Mouse (Mus musculus): Measurements from ENCODE around the gene Zmiz1. TPM values are rescaled to one million over a fixed set of nuclear protein-coding genes. Genes with fewer than 3 reads are reported as not detected.

Gene Zmiz1
- polyA plus RNA-seq, 1 experiment = 22.5 TPM

DNA sequence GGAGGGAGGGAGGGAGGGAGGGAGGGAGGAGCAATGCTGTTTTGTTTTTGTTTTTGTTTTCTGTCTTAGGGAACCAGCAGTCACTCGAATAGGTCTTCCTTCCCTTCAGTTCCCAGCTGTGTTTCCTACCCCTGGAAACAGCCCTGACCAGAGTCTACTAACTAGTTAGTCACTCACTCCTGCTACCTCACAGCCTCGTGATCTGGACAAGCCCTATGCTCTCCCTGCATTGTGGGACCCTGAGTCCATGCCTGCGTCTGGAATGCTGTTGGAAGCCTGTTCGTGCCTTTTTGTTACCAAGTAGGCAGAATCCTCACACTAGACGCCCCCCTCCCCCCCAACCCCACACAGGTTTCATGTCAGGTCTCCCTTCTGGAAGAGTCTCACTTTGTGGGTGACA, 15.0 kb downstream of the Zmiz1 start:
- no peaks in the 10 kb centered on the region for H3K9me3 ChIP-seq (replicated peaks; ENCODE audit: control insufficient read depth, insufficient read depth, low read length, poor library complexity, severe bottlenecking)
- TF ChIP-seq POLR2A (IDR thresholded peaks at IDR 0.05; ENCODE audit: insufficient read depth, low read length) (no peak), CTCF (IDR thresholded peaks at IDR 0.05; ENCODE audit: low read depth, low read length) (no peak), EP300 (IDR thresholded peaks at IDR 0.05; ENCODE audit: insufficient read depth, low read depth, low read length) (no peak)
- no peaks in the 10 kb centered on the region for H3K36me3 ChIP-seq (ENCODE audit: control insufficient read depth, insufficient read depth, low read length, poor library complexity, severe bottlenecking)
- H3K27me3 ChIP-seq (ENCODE audit: control insufficient read depth, insufficient read depth, low read length, poor library complexity, severe bottlenecking) = no peaks in the 10 kb centered on the region
- no peak overlapping the region for H3K27ac ChIP-seq (ENCODE audit: insufficient read depth, low read length)
- peaks cover 6% of the 10 kb centered on the region for H3K4me1 ChIP-seq (ENCODE audit: control insufficient read depth, insufficient read depth, low read length)
- no peak overlapping the region for H3K9ac ChIP-seq (ENCODE audit: low read depth, poor library complexity, severe bottlenecking)
- no peak overlapping the region for H3K4me3 ChIP-seq (ENCODE audit: low read depth, low read length)

DNA sequence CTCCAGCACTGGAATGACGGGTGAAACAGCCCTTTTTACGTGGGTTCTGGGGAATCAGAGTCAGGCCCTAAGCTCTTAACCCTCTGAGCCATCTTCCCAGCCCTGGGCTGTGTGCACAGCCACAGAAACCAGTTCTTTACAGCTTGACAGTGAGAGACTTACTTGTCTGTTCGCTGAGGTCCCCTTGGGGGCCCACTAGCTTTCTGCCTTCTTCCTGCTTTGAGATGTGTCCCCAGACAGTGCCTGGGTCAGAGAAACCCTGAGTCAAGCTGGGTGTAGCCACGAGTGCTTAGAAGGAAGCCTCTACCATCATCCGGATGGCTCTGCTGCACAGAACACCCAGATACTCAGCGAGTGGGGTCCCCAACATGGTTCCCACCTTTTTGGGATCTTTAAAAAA, 15.7 kb downstream of the Zmiz1 start:
- Histone ChIP-seq H3K4me1 (ENCODE audit: control insufficient read depth, insufficient read depth, low read length) (peaks cover 6% of the 10 kb centered on the region), H3K27ac (ENCODE audit: insufficient read depth, low read length) (no peak overlapping the region)
- TF ChIP-seq POLR2A (IDR thresholded peaks at IDR 0.05; ENCODE audit: insufficient read depth, low read length) (no peak), CTCF (IDR thresholded peaks at IDR 0.05; ENCODE audit: low read depth, low read length) (no peak), EP300 (IDR thresholded peaks at IDR 0.05; ENCODE audit: insufficient read depth, low read depth, low read length) (no peak)

DNA sequence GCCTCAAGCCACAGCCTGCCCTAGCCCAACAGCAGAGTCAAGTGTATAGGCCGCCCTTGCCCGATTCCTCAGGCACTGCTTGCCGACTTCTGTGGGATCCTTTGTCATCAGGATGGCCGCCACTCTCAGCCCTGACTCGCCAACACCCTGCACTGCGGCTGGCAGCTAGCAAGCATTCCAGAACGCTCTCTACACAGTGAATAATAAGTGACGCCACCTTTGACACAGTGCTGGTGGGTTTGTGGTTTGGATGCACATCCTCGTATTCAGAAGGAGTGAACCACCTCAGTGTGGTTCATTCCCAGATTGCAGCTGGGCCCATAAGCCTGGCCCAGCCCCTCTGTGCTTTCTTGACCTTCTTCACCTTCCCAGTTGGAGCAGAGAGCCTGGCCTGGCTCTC, 17.1 kb downstream of the Zmiz1 start:
- Histone ChIP-seq H3K27me3 (ENCODE audit: control insufficient read depth, insufficient read depth, low read length, poor library complexity, severe bottlenecking) (no peaks in the 10 kb centered on the region), H3K9me3 (replicated peaks; ENCODE audit: control insufficient read depth, insufficient read depth, low read length, poor library complexity, severe bottlenecking) (no peaks in the 10 kb centered on the region), H3K9ac (ENCODE audit: low read depth, poor library complexity, severe bottlenecking) (no peak overlapping the region), H3K36me3 (ENCODE audit: control insufficient read depth, insufficient read depth, low read length, poor library complexity, severe bottlenecking) (no peaks in the 10 kb centered on the region), H3K27ac (ENCODE audit: insufficient read depth, low read length) (no peak overlapping the region), H3K4me1 (ENCODE audit: control insufficient read depth, insufficient read depth, low read length) (peaks cover 6% of the 10 kb centered on the region), H3K4me3 (ENCODE audit: low read depth, low read length) (no peak overlapping the region)
- no peak for TF ChIP-seq POLR2A (IDR thresholded peaks at IDR 0.05; ENCODE audit: insufficient read depth, low read length)
- TF ChIP-seq EP300 (IDR thresholded peaks at IDR 0.05; ENCODE audit: insufficient read depth, low read depth, low read length) = no peak
- TF ChIP-seq CTCF (IDR thresholded peaks at IDR 0.05; ENCODE audit: low read depth, low read length) = no peak

More for the DNA sequence above, 15.7 kb downstream of the Zmiz1 start:
- Histone ChIP-seq H3K4me3 (ENCODE audit: low read depth, low read length) (no peak overlapping the region), H3K9me3 (replicated peaks; ENCODE audit: control insufficient read depth, insufficient read depth, low read length, poor library complexity, severe bottlenecking) (no peaks in the 10 kb centered on the region), H3K9ac (ENCODE audit: low read depth, poor library complexity, severe bottlenecking) (no peak overlapping the region), H3K36me3 (ENCODE audit: control insufficient read depth, insufficient read depth, low read length, poor library complexity, severe bottlenecking) (no peaks in the 10 kb centered on the region), H3K27me3 (ENCODE audit: control insufficient read depth, insufficient read depth, low read length, poor library complexity, severe bottlenecking) (no peaks in the 10 kb centered on the region)

DNA sequence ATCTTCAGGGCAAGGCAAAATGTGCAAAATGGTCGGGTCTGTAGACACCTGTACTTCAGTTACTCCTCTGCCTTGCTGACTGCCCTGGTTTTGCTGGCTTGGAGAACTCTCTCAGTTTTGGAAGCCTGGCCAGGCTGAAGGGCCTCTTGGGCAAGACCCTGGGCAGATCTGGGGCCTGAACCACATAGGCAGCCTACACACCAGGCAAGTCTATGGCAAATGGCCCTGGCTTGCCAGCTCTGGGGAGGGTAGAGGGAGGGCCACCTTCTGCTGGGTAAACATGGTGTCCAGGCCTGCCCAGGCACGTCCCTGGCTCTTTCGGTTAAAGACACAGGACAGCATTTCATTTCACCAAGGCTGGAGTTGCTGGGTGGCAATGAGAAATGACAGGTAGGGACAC, 17.5 kb downstream of the Zmiz1 start:
- Histone ChIP-seq H3K27ac (ENCODE audit: insufficient read depth, low read length) (no peak overlapping the region), H3K9ac (ENCODE audit: low read depth, poor library complexity, severe bottlenecking) (no peak overlapping the region)

DNA sequence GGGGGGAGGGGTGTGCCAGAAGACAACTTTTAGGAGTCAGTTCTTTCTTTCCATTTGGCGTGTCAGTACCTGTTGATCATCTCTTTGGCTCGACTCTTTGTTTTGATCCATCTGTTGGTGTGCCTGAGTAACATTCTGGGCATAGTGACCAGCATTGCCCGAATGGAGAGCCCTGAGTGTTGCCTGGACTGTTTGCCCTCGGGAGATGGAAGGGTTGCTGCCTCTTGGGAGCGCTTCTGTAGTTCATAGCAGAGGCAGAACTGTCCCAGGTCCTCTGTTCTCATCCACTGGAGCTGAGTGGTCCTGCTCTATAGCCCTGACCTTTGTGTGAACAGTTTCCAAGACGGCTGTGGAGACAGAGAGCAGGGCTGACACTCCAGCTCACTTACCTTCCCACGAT, 18.3 kb downstream of the Zmiz1 start:
- no peak overlapping the region for H3K27ac ChIP-seq (ENCODE audit: insufficient read depth, low read length)
- H3K4me1 ChIP-seq (ENCODE audit: control insufficient read depth, insufficient read depth, low read length) = peaks cover 6% of the 10 kb centered on the region
- no peaks in the 10 kb centered on the region for H3K36me3 ChIP-seq (ENCODE audit: control insufficient read depth, insufficient read depth, low read length, poor library complexity, severe bottlenecking)
- H3K4me3 ChIP-seq (ENCODE audit: low read depth, low read length) = no peak overlapping the region
- no peaks in the 10 kb centered on the region for H3K9me3 ChIP-seq (replicated peaks; ENCODE audit: control insufficient read depth, insufficient read depth, low read length, poor library complexity, severe bottlenecking)
- H3K9ac ChIP-seq (ENCODE audit: low read depth, poor library complexity, severe bottlenecking) = no peak overlapping the region
- H3K27me3 ChIP-seq (ENCODE audit: control insufficient read depth, insufficient read depth, low read length, poor library complexity, severe bottlenecking) = no peaks in the 10 kb centered on the region
- TF ChIP-seq EP300 (IDR thresholded peaks at IDR 0.05; ENCODE audit: insufficient read depth, low read depth, low read length) (no peak), POLR2A (IDR thresholded peaks at IDR 0.05; ENCODE audit: insufficient read depth, low read length) (no peak), CTCF (IDR thresholded peaks at IDR 0.05; ENCODE audit: low read depth, low read length) (no peak)

More for the DNA sequence above, 17.5 kb downstream of the Zmiz1 start:
- Histone ChIP-seq H3K36me3 (ENCODE audit: control insufficient read depth, insufficient read depth, low read length, poor library complexity, severe bottlenecking) (no peaks in the 10 kb centered on the region), H3K27me3 (ENCODE audit: control insufficient read depth, insufficient read depth, low read length, poor library complexity, severe bottlenecking) (no peaks in the 10 kb centered on the region), H3K4me3 (ENCODE audit: low read depth, low read length) (no peak overlapping the region), H3K4me1 (ENCODE audit: control insufficient read depth, insufficient read depth, low read length) (peaks cover 6% of the 10 kb centered on the region), H3K9me3 (replicated peaks; ENCODE audit: control insufficient read depth, insufficient read depth, low read length, poor library complexity, severe bottlenecking) (no peaks in the 10 kb centered on the region)
- TF ChIP-seq POLR2A (IDR thresholded peaks at IDR 0.05; ENCODE audit: insufficient read depth, low read length) (no peak), EP300 (IDR thresholded peaks at IDR 0.05; ENCODE audit: insufficient read depth, low read depth, low read length) (no peak), CTCF (IDR thresholded peaks at IDR 0.05; ENCODE audit: low read depth, low read length) (no peak)

DNA sequence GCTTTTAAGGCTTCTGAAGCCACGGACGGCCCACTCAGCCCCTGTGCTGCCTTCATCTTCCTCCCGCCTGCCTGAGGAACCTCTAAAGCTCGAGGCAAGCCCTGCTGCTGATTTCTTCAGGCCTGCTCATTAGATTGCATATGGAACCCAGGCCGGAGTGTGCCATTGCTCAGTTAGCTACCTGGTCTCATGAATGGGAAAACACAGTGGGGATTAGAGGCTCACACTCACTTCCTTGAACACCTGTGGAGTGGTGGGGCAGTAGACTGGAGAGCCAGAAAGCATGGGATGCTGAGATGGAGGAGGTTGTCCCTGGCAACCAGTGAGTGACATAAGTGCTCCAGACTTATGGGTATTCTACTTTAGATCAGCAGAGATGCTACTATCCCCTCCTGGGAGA, 19.3 kb downstream of the Zmiz1 start:
- TF ChIP-seq POLR2A (IDR thresholded peaks at IDR 0.05; ENCODE audit: insufficient read depth, low read length) = no peak
- TF ChIP-seq CTCF (IDR thresholded peaks at IDR 0.05; ENCODE audit: low read depth, low read length) = no peak
- no peak for TF ChIP-seq EP300 (IDR thresholded peaks at IDR 0.05; ENCODE audit: insufficient read depth, low read depth, low read length)
- H3K9me3 ChIP-seq (replicated peaks; ENCODE audit: control insufficient read depth, insufficient read depth, low read length, poor library complexity, severe bottlenecking) = no peaks in the 10 kb centered on the region
- no peaks in the 10 kb centered on the region for H3K27me3 ChIP-seq (ENCODE audit: control insufficient read depth, insufficient read depth, low read length, poor library complexity, severe bottlenecking)
- H3K36me3 ChIP-seq (ENCODE audit: control insufficient read depth, insufficient read depth, low read length, poor library complexity, severe bottlenecking) = no peaks in the 10 kb centered on the region
- no peak overlapping the region for H3K27ac ChIP-seq (ENCODE audit: insufficient read depth, low read length)
- peaks cover 2% of the 10 kb centered on the region for H3K4me1 ChIP-seq (ENCODE audit: control insufficient read depth, insufficient read depth, low read length)
- H3K4me3 ChIP-seq (ENCODE audit: low read depth, low read length) = no peak overlapping the region
- no peak overlapping the region for H3K9ac ChIP-seq (ENCODE audit: low read depth, poor library complexity, severe bottlenecking)
